In the genomic region with DNA sequence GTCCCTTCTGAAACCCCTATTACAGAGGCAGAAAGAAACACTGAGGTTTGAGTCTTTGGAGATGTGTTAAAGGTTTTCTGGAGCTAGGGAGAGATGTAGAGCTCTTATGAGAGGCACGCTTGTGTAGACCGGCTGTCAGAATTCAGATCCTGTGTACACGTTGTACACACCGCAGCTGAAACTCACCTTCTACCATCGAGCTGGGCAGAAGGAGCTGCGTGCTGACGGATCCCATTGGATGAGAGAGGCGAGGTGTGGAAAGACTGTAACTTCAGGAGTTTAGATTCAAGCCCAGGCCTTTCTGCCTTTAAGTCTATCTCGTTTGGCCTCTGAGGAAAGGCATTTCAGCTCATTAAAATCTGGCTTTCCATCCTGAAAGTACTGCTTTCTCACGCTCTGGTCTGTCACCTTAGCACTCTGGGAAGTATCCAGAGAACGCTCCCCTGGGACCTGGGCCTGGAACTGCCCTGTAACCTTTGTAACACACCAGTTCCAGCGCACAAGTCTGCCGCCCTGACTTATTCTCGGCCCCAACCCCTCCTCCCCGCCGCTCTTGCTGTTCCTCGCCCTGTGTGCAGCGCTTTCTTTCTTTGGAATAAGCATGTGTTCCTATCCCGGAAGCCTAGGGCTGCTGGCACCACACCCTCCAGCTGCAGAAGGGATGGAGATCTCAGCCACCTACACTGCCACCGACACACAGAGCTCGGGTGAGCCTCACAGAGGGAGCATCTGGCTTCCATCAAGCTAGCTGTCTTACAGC, we compare ENCODE assay signal across 9 mouse cellular contexts. TPM values are rescaled to one million over a fixed set of nuclear protein-coding genes. Genes with fewer than 3 reads are reported as not detected.
DNase-seq lines count a peak whose midpoint lies in the region; ATAC-seq lines count a peak whose summit lies in the region.
"Had no signal": no experiment of that assay in that cellular context is flagged by ENCODE, and none has a peak within 500 bp of the region (broad histone marks: within the 10 kb centered on the region; RNA-seq: fewer than 3 reads in every experiment).

No protein-coding gene starts in this region.

- no peak for ATAC-seq in erythroblast, adult 5-6 weeks (replicated peaks; ENCODE audit: low FRiP score, poor library complexity, severe bottlenecking)

- DNase-seq in right cerebral cortex, adult 18-20 months, result peak; percentile 79
- DNase-seq in right cerebral cortex, postnatal 4 days, result no peak
- peak; percentile 46 for DNase-seq in gastrocnemius, adult 18-20 months (ENCODE audit: low spot score)
- peak; percentile 71 for DNase-seq in kidney, postnatal 10 days
- DNase-seq in testis, postnatal 10 days (ENCODE audit: low spot score), result peak; percentile 73
- DNase-seq in spleen, postnatal 36 days (ENCODE audit: low spot score in 2 of 2), result no peak
- DNase-seq in T-cell, adult 2 months (ENCODE audit: low spot score), result no peak
- DNase-seq: lung, postnatal 14 days had no signal

RNA-seq across cellular contexts. Expression of gene Amigo2, which starts 44.4 kb away (rescaled TPM):
- total RNA-seq in gastrocnemius, adult 18-20 months (2021), result 1 to 10 TPM; 1.3 to 2.1 TPM
- total RNA-seq in erythroblast, adult 5-6 weeks (2015; ENCODE audit: low replicate concordance), result 0.42 TPM in 1 of 2 replicates, not detected in the other
- 0.42 and 0.85 TPM in 2 replicates for total RNA-seq in erythroblast, adult 5-6 weeks (2017; ENCODE audit: low replicate concordance)

RNA-seq across cellular contexts. Expression of gene Pced1b, which starts 44.6 kb away (rescaled TPM):
- total RNA-seq in gastrocnemius, adult 18-20 months (2021), result 1 to 10 TPM in 1 of 2 experiments, under 1 TPM in 1; 0.88 to 1.2 TPM
- 11.3 and 19.4 TPM in 2 replicates for total RNA-seq in erythroblast, adult 5-6 weeks (2015; ENCODE audit: low replicate concordance)
- total RNA-seq in erythroblast, adult 5-6 weeks (2017; ENCODE audit: low replicate concordance), result 6.0 and 17.7 TPM in 2 replicates

Comparison
In these comparisons a context has a peak if more than half of its experiments do, and no peak if none do; other contexts are left out.
1. DNase-seq: peak in right cerebral cortex, adult 18-20 months (single experiment), gastrocnemius, adult 18-20 months (single experiment), kidney, postnatal 10 days (single experiment) and testis, postnatal 10 days (single experiment); none in right cerebral cortex, postnatal 4 days (single experiment), spleen, postnatal 36 days (0 of 2) and T-cell, adult 2 months (single experiment).